Mouse (Mus musculus): Measurements from ENCODE around the gene Reg3b. TPM values are rescaled to one million over a fixed set of nuclear protein-coding genes. Genes with fewer than 3 reads are reported as not detected.

Gene Reg3b
- polyA plus RNA-seq (2014; fragmentation: Nextera tagmentation; extraction: Ambion mirVana): not detected in 2 replicates

- DNase-seq (ENCODE audit: low spot score) (no peak), ATAC-seq (replicated peaks; ENCODE audit: insufficient number of reproducible peaks, low FRiP score, low TSS enrichment, low read depth) (no peak)
- Histone ChIP-seq H3K9ac (replicated peaks; ENCODE audit: low read length) (no peak within 1 kb of the TSS), H3K9me3 (replicated peaks; ENCODE audit: control insufficient read depth, low read length) (no peaks in the 10 kb centered on the region), H3K27ac (replicated peaks; ENCODE audit: low read depth, low read length) (no peak within 1 kb of the TSS), H3K4me2 (ENCODE audit: low read depth, low read length) (no peak within 1 kb of the TSS), H3K4me1 (ENCODE audit: control insufficient read depth, insufficient read depth, low read length) (no peaks in the 10 kb centered on the region), H3K4me3 (ENCODE audit: low read depth, low read length) (no peak within 1 kb of the TSS), H3K27me3 (ENCODE audit: control insufficient read depth, insufficient read depth, low read length) (no peaks in the 10 kb centered on the region), H3K36me3 (replicated peaks; ENCODE audit: control insufficient read depth, insufficient read depth, low read depth, low read length) (no peaks in the 10 kb centered on the region)
- WGBS: 87% methylated on average over 2 of the region's 2 CpGs
Measured at GRCm38 (mm10) chr6:78370357-78370756, at the start of gene Reg3b. Reg3b (plus strand) TSS chr6:78370657.

GRCm38 (mm10) chr6:78327798-78328197, 42.7 kb upstream of the Reg3b start:
- no peaks in the 10 kb centered on the region for H3K4me1 ChIP-seq (ENCODE audit: control insufficient read depth, insufficient read depth, low read length)
- H3K4me2 ChIP-seq (ENCODE audit: low read depth, low read length): no peak overlapping the region
- no peak overlapping the region for H3K4me3 ChIP-seq (ENCODE audit: low read depth, low read length)
- DNase-seq (ENCODE audit: low spot score): no peak
- no peak overlapping the region for H3K9ac ChIP-seq (replicated peaks; ENCODE audit: low read length)
- no peaks in the 10 kb centered on the region for H3K9me3 ChIP-seq (replicated peaks; ENCODE audit: control insufficient read depth, low read length)
- no peaks in the 10 kb centered on the region for H3K27me3 ChIP-seq (ENCODE audit: control insufficient read depth, insufficient read depth, low read length)
- no peak for ATAC-seq (replicated peaks; ENCODE audit: insufficient number of reproducible peaks, low FRiP score, low TSS enrichment, low read depth)
- H3K36me3 ChIP-seq (replicated peaks; ENCODE audit: control insufficient read depth, insufficient read depth, low read depth, low read length): no peaks in the 10 kb centered on the region
- H3K27ac ChIP-seq (replicated peaks; ENCODE audit: low read depth, low read length): no peak overlapping the region

GRCm38 (mm10) chr6:78329166-78329565, 41.3 kb upstream of the Reg3b start:
- H3K27me3 ChIP-seq (ENCODE audit: control insufficient read depth, insufficient read depth, low read length): no peaks in the 10 kb centered on the region
- H3K9ac ChIP-seq (replicated peaks; ENCODE audit: low read length): no peak overlapping the region
- H3K36me3 ChIP-seq (replicated peaks; ENCODE audit: control insufficient read depth, insufficient read depth, low read depth, low read length): no peaks in the 10 kb centered on the region
- H3K4me2 ChIP-seq (ENCODE audit: low read depth, low read length): no peak overlapping the region
- WGBS: 27% methylated on average over 2 of the region's 2 CpGs
- no peak for DNase-seq (ENCODE audit: low spot score)
- no peaks in the 10 kb centered on the region for H3K4me1 ChIP-seq (ENCODE audit: control insufficient read depth, insufficient read depth, low read length)
- H3K4me3 ChIP-seq (ENCODE audit: low read depth, low read length): no peak overlapping the region
- no peak for ATAC-seq (replicated peaks; ENCODE audit: insufficient number of reproducible peaks, low FRiP score, low TSS enrichment, low read depth)
- H3K9me3 ChIP-seq (replicated peaks; ENCODE audit: control insufficient read depth, low read length): no peaks in the 10 kb centered on the region
- H3K27ac ChIP-seq (replicated peaks; ENCODE audit: low read depth, low read length): no peak overlapping the region

GRCm38 (mm10) chr6:78331919-78332569, 38.4 kb upstream of the Reg3b start:
- peak; percentile 63 for DNase-seq (ENCODE audit: low spot score)
- Histone ChIP-seq H3K9me3 (replicated peaks; ENCODE audit: control insufficient read depth, low read length) (no peaks in the 10 kb centered on the region), H3K4me1 (ENCODE audit: control insufficient read depth, insufficient read depth, low read length) (no peaks in the 10 kb centered on the region), H3K27me3 (ENCODE audit: control insufficient read depth, insufficient read depth, low read length) (no peaks in the 10 kb centered on the region), H3K27ac (replicated peaks; ENCODE audit: low read depth, low read length) (no peak overlapping the region), H3K36me3 (replicated peaks; ENCODE audit: control insufficient read depth, insufficient read depth, low read depth, low read length) (no peaks in the 10 kb centered on the region), H3K4me3 (ENCODE audit: low read depth, low read length) (no peak overlapping the region), H3K4me2 (ENCODE audit: low read depth, low read length) (no peak overlapping the region), H3K9ac (replicated peaks; ENCODE audit: low read length) (no peak overlapping the region)
- 37% methylated on average over 7 of the region's 7 CpGs for WGBS
- no peak for ATAC-seq (replicated peaks; ENCODE audit: insufficient number of reproducible peaks, low FRiP score, low TSS enrichment, low read depth)

GRCm38 (mm10) chr6:78340296-78340695, 30.2 kb upstream of the Reg3b start:
- Histone ChIP-seq H3K27ac (replicated peaks; ENCODE audit: low read depth, low read length) (no peak overlapping the region), H3K9ac (replicated peaks; ENCODE audit: low read length) (no peak overlapping the region), H3K4me3 (ENCODE audit: low read depth, low read length) (no peak overlapping the region), H3K27me3 (ENCODE audit: control insufficient read depth, insufficient read depth, low read length) (no peaks in the 10 kb centered on the region), H3K36me3 (replicated peaks; ENCODE audit: control insufficient read depth, insufficient read depth, low read depth, low read length) (no peaks in the 10 kb centered on the region), H3K4me1 (ENCODE audit: control insufficient read depth, insufficient read depth, low read length) (no peaks in the 10 kb centered on the region), H3K4me2 (ENCODE audit: low read depth, low read length) (no peak overlapping the region), H3K9me3 (replicated peaks; ENCODE audit: control insufficient read depth, low read length) (no peaks in the 10 kb centered on the region)
- no peak for DNase-seq (ENCODE audit: low spot score)
- no peak for ATAC-seq (replicated peaks; ENCODE audit: insufficient number of reproducible peaks, low FRiP score, low TSS enrichment, low read depth)

- ATAC-seq (replicated peaks; ENCODE audit: insufficient number of reproducible peaks, low FRiP score, low TSS enrichment, low read depth): no peak
Measured at GRCm38 (mm10) chr6:78341689-78342088, 28.8 kb upstream of the Reg3b start.

GRCm38 (mm10) chr6:78361971-78362563, 8.4 kb upstream of the Reg3b start:
- no peak overlapping the region for H3K9ac ChIP-seq (replicated peaks; ENCODE audit: low read length)
- no peak for DNase-seq (ENCODE audit: low spot score)
- H3K4me2 ChIP-seq (ENCODE audit: low read depth, low read length): no peak overlapping the region
- no peaks in the 10 kb centered on the region for H3K4me1 ChIP-seq (ENCODE audit: control insufficient read depth, insufficient read depth, low read length)
- H3K36me3 ChIP-seq (replicated peaks; ENCODE audit: control insufficient read depth, insufficient read depth, low read depth, low read length): no peaks in the 10 kb centered on the region
- no peak for ATAC-seq (replicated peaks; ENCODE audit: insufficient number of reproducible peaks, low FRiP score, low TSS enrichment, low read depth)
- no peaks in the 10 kb centered on the region for H3K9me3 ChIP-seq (replicated peaks; ENCODE audit: control insufficient read depth, low read length)
- no peaks in the 10 kb centered on the region for H3K27me3 ChIP-seq (ENCODE audit: control insufficient read depth, insufficient read depth, low read length)
- H3K27ac ChIP-seq (replicated peaks; ENCODE audit: low read depth, low read length): no peak overlapping the region
- H3K4me3 ChIP-seq (ENCODE audit: low read depth, low read length): no peak overlapping the region
- 68% methylated on average over 2 of the region's 2 CpGs for WGBS

More at GRCm38 (mm10) chr6:78341689-78342088, 28.8 kb upstream of the Reg3b start:
- DNase-seq (ENCODE audit: low spot score): no peak
- no peak overlapping the region for H3K27ac ChIP-seq (replicated peaks; ENCODE audit: low read depth, low read length)
- no peaks in the 10 kb centered on the region for H3K9me3 ChIP-seq (replicated peaks; ENCODE audit: control insufficient read depth, low read length)
- no peak overlapping the region for H3K9ac ChIP-seq (replicated peaks; ENCODE audit: low read length)
- no peaks in the 10 kb centered on the region for H3K27me3 ChIP-seq (ENCODE audit: control insufficient read depth, insufficient read depth, low read length)
- H3K4me3 ChIP-seq (ENCODE audit: low read depth, low read length): no peak overlapping the region
- no peaks in the 10 kb centered on the region for H3K36me3 ChIP-seq (replicated peaks; ENCODE audit: control insufficient read depth, insufficient read depth, low read depth, low read length)
- H3K4me2 ChIP-seq (ENCODE audit: low read depth, low read length): no peak overlapping the region
- 75% methylated on average over 2 of the region's 2 CpGs for WGBS
- no peaks in the 10 kb centered on the region for H3K4me1 ChIP-seq (ENCODE audit: control insufficient read depth, insufficient read depth, low read length)

- no peaks in the 10 kb centered on the region for H3K36me3 ChIP-seq (replicated peaks; ENCODE audit: control insufficient read depth, insufficient read depth, low read depth, low read length)
- H3K4me1 ChIP-seq (ENCODE audit: control insufficient read depth, insufficient read depth, low read length): no peaks in the 10 kb centered on the region
- H3K4me2 ChIP-seq (ENCODE audit: low read depth, low read length): no peak within 1 kb of the TSS
- no peak for DNase-seq (ENCODE audit: low spot score)
- H3K9me3 ChIP-seq (replicated peaks; ENCODE audit: control insufficient read depth, low read length): no peaks in the 10 kb centered on the region
- no peak within 1 kb of the TSS for H3K4me3 ChIP-seq (ENCODE audit: low read depth, low read length)
- H3K9ac ChIP-seq (replicated peaks; ENCODE audit: low read length): no peak within 1 kb of the TSS
- no peak for ATAC-seq (replicated peaks; ENCODE audit: insufficient number of reproducible peaks, low FRiP score, low TSS enrichment, low read depth)
- WGBS: 67% methylated on average over 2 of the region's 2 CpGs
- H3K27ac ChIP-seq (replicated peaks; ENCODE audit: low read depth, low read length): no peak within 1 kb of the TSS
- H3K27me3 ChIP-seq (ENCODE audit: control insufficient read depth, insufficient read depth, low read length): no peaks in the 10 kb centered on the region
Measured at GRCm38 (mm10) chr6:78378765-78379164, 8.3 kb downstream of the Reg3b start, which contains the start of gene Reg3d. Reg3d (minus strand) TSS chr6:78378865.
